Mouse (Mus musculus) C2C12 (cell line): ENCODE measurements around the gene Polr2j. TPM values are rescaled to one million over a fixed set of nuclear protein-coding genes. Genes with fewer than 3 reads are reported as not detected.
A peak's percentile ranks its signal among the peaks of the same experiment; 100 is the strongest.
"Not testable (repeated sequence)": the region's sequence is repeated elsewhere in the genome, so short reads cannot be mapped to it uniquely, and the experiment has no call there.

ENCODE experiments used
- H3K27me3 ChIP-seq: one replicate; pipeline ENCODE4 v1.6.1; 2011; ENCODE audit not compliant: control insufficient read depth, insufficient read depth, insufficient read length
- H3K36me3 ChIP-seq: one replicate; pipeline ENCODE4 v1.6.1; 2011; ENCODE audit not compliant: control insufficient read depth, insufficient read depth
- H3K4me3 ChIP-seq: one replicate; pipeline ENCODE4 v1.5.1; 2011; ENCODE audit warnings: mild to moderate bottlenecking, control low read depth; ENCODE audit not compliant: poor library complexity, insufficient read depth, severe bottlenecking
- H3K79me2 ChIP-seq: one replicate; pipeline ENCODE4 v1.6.1; 2011; ENCODE audit not compliant: control insufficient read depth, insufficient read depth
- H3K79me3 ChIP-seq: one replicate; pipeline ENCODE4 v1.6.1; 2011; ENCODE audit warnings: low read depth, control low read depth
- H3ac ChIP-seq: one replicate; pipeline ENCODE3; 2011; ENCODE audit warnings: low read depth; ENCODE audit not compliant: control insufficient read depth, insufficient read length
- CEBPB ChIP-seq: IDR thresholded peaks from one replicate; pipeline ENCODE4 v1.6.1; 2011; ENCODE audit warnings: low read depth, mild to moderate bottlenecking, control low read depth, moderate library complexity
- CTCF ChIP-seq: IDR thresholded peaks from one replicate; pipeline ENCODE4 v1.5.1; 2011; ENCODE audit not compliant: control insufficient read depth, insufficient read depth, insufficient read length
- FOSL1 ChIP-seq: IDR thresholded peaks from one replicate; pipeline ENCODE4 v1.8.0; 2011; ENCODE audit warnings: mild to moderate bottlenecking, low read length; ENCODE audit not compliant: poor library complexity, insufficient read depth, severe bottlenecking
- MAX ChIP-seq: IDR thresholded peaks from one replicate; pipeline ENCODE4 v1.6.1; 2011; ENCODE audit warnings: mild to moderate bottlenecking, control low read depth
- MYOD1 ChIP-seq: IDR thresholded peaks from one replicate; pipeline ENCODE4 v1.6.1; 2011; ENCODE audit warnings: low read depth; ENCODE audit not compliant: control insufficient read depth, insufficient read length
- MYOG ChIP-seq: IDR thresholded peaks from one replicate; pipeline ENCODE4 v1.6.1; 2011; ENCODE audit not compliant: control insufficient read depth, insufficient read length; ENCODE audit errors: extremely low read depth
- USF1 ChIP-seq: IDR thresholded peaks from one replicate; pipeline ENCODE4 v1.6.1; 2011; ENCODE audit warnings: low read depth, mild to moderate bottlenecking, control low read depth, moderate library complexity
- polyA plus RNA-seq: library from polyadenylated mRNA; unstranded; fragments of >200 nt; fragmentation: generic; extraction: Trizol; gene quantifications from one replicate; pipeline ENCODE4 v1.2.1, GENCODE M21; 2012; ENCODE audit warnings: missing spikeins

The Polr2j gene
- polyA plus RNA-seq, 1 experiment: 206 TPM

GRCm38 (mm10) chr5:136095089-136095488, 21.3 kb upstream of the Polr2j start:
- Histone ChIP-seq H3K79me2 (no peaks in the 10 kb centered on the region), H3K4me3 (no peak overlapping the region), H3ac (no peak overlapping the region), H3K36me3 (peaks cover 49% of the 10 kb centered on the region), H3K27me3 (no peaks in the 10 kb centered on the region), H3K79me3 (no peaks in the 10 kb centered on the region)
- TF ChIP-seq CEBPB: peak; percentile 55
- TF ChIP-seq FOSL1: no peak
- TF ChIP-seq CTCF: no peak
- TF ChIP-seq MYOD1: peak; percentile 89
- TF ChIP-seq MAX: peak; percentile 25
- no peak for TF ChIP-seq MYOG
- TF ChIP-seq USF1: no peak

- Histone ChIP-seq H3K27me3 (no peaks in the 10 kb centered on the region), H3K79me2 (no peaks in the 10 kb centered on the region), H3K79me3 (no peaks in the 10 kb centered on the region), H3K4me3 (no peak overlapping the region), H3K36me3 (peaks cover 53% of the 10 kb centered on the region), H3ac (no peak overlapping the region)
- TF ChIP-seq FOSL1 (no peak), CTCF (no peak), USF1 (no peak), CEBPB (no peak), MAX (no peak), MYOD1 (no peak), MYOG (no peak)
Observed at GRCm38 (mm10) chr5:136098536-136098935, 17.9 kb upstream of the Polr2j start.

- Histone ChIP-seq H3K36me3 (peaks cover 76% of the 10 kb centered on the region), H3ac (no peak overlapping the region), H3K27me3 (no peaks in the 10 kb centered on the region), H3K79me2 (no peaks in the 10 kb centered on the region), H3K79me3 (no peaks in the 10 kb centered on the region), H3K4me3 (no peak overlapping the region)
- TF ChIP-seq FOSL1: no peak
- TF ChIP-seq USF1: no peak
- TF ChIP-seq CEBPB: no peak
- TF ChIP-seq MAX: no peak
- TF ChIP-seq MYOD1: no peak
- no peak for TF ChIP-seq CTCF
- no peak for TF ChIP-seq MYOG
Observed at GRCm38 (mm10) chr5:136102099-136102820, 14.2 kb upstream of the Polr2j start.

GRCm38 (mm10) chr5:136104511-136104910, 11.9 kb upstream of the Polr2j start:
- Histone ChIP-seq H3K36me3 (peaks cover 85% of the 10 kb centered on the region), H3K27me3 (no peaks in the 10 kb centered on the region), H3K79me3 (no peaks in the 10 kb centered on the region), H3ac (no peak overlapping the region), H3K79me2 (no peaks in the 10 kb centered on the region), H3K4me3 (no peak overlapping the region)
- no peak for TF ChIP-seq MAX
- TF ChIP-seq USF1: no peak
- TF ChIP-seq MYOD1: no peak
- TF ChIP-seq CTCF: peak; percentile 24
- no peak for TF ChIP-seq CEBPB
- TF ChIP-seq FOSL1: no peak

GRCm38 (mm10) chr5:136108486-136108885, 7.9 kb upstream of the Polr2j start:
- no peak overlapping the region for H3K4me3 ChIP-seq
- TF ChIP-seq FOSL1 (no peak), CTCF (no peak), USF1 (no peak), CEBPB (peak; percentile 73), MYOD1 (no peak), MAX (no peak)
- peaks cover 66% of the 10 kb centered on the region for H3K36me3 ChIP-seq
- no peaks in the 10 kb centered on the region for H3K79me3 ChIP-seq
- H3K79me2 ChIP-seq: no peaks in the 10 kb centered on the region
- no peaks in the 10 kb centered on the region for H3K27me3 ChIP-seq
- H3ac ChIP-seq: no peak overlapping the region

DNA sequence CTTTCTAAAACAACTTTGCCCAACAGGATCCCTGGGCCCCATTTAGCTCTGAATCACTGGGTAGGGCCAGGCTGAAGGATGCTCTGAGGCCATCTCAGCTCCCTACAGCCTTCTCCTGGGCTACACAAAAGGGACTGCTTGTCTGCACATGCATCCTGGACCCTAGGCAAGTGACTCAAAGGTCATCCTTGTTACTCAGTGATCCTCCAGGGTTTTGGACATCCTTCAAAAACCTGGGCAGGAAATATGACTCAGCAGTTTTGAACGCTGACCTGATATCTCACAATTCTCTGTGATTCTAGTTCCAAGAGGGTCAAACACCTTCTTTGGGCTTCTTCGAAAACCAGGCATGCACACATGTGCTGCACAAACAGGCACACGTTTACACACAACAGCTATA, 7.4 kb upstream of the Polr2j start:
- H3ac ChIP-seq: no peak overlapping the region
- TF ChIP-seq MAX (peak; percentile 54), MYOG (no peak), FOSL1 (no peak)
- H3K27me3 ChIP-seq: no peaks in the 10 kb centered on the region
- H3K79me3 ChIP-seq: no peaks in the 10 kb centered on the region
- H3K4me3 ChIP-seq: no peak overlapping the region
- H3K79me2 ChIP-seq: no peaks in the 10 kb centered on the region
- peaks cover 61% of the 10 kb centered on the region for H3K36me3 ChIP-seq

DNA sequence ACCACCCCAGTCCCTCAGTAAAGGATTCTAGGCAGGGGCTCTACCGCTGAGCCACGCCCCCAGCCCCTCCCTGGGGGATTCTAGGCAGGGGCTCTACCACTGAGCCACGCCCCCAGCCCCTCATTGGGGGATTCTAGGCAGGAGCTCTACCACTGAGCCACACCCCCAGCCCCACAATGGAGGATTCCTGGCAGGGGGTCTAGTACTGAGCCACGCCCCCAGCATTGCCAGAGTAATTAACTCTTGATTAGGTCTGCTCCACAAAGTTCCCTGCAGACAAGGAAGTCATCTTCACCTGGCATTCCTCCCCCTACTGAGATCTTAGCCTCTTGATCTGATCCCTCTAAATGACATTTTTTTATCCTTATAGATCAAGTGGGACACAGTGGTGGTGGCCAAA, 2.9 kb upstream of the Polr2j start:
- not testable (repeated sequence) for H3K4me3 ChIP-seq, H3ac ChIP-seq, H3K27me3 ChIP-seq
- peaks cover 16% of the 10 kb centered on the region for H3K79me3 ChIP-seq
- peaks cover 28% of the 10 kb centered on the region for H3K79me2 ChIP-seq
- H3K36me3 ChIP-seq: peaks cover 17% of the 10 kb centered on the region
